Mouse (Mus musculus) cerebellum, adult 8-10 months (tissue): Measurements from ENCODE around the gene Atg7.

Experiments used
- DNase-seq: peaks from one replicate; pipeline ENCODE4 v3.0.0; 2022

Gene Atg7

GRCm38 (mm10) chr6:114860677-114861568, 218.0 kb downstream of the Atg7 start:
- DNase-seq = no peak

- DNase-seq = peak; percentile 61
Observed at GRCm38 (mm10) chr6:114861591-114861990, 218.7 kb downstream of the Atg7 start.

- no peak for DNase-seq
Observed at GRCm38 (mm10) chr6:114862046-114862445, 219.1 kb downstream of the Atg7 start.

- no peak for DNase-seq
Observed at GRCm38 (mm10) chr6:114863501-114863900, 220.6 kb downstream of the Atg7 start.

- no peak for DNase-seq
Observed at GRCm38 (mm10) chr6:114864421-114864820, 221.5 kb downstream of the Atg7 start.

GRCm38 (mm10) chr6:114866078-114866477, 223.2 kb downstream of the Atg7 start:
- DNase-seq = no peak

GRCm38 (mm10) chr6:114866619-114867018, 223.7 kb downstream of the Atg7 start:
- no peak for DNase-seq

GRCm38 (mm10) chr6:114868656-114869055, 225.8 kb downstream of the Atg7 start:
- DNase-seq = no peak

- DNase-seq = no peak
Observed at GRCm38 (mm10) chr6:114869501-114870076, 226.7 kb downstream of the Atg7 start.

GRCm38 (mm10) chr6:114871010-114871660, 228.2 kb downstream of the Atg7 start:
- DNase-seq = no peak

- DNase-seq = no peak
Observed at GRCm38 (mm10) chr6:114873808-114874137, 230.9 kb downstream of the Atg7 start.

GRCm38 (mm10) chr6:114874138-114874928, 231.4 kb downstream of the Atg7 start:
- no peak for DNase-seq

GRCm38 (mm10) chr6:114875018-114875558, 232.2 kb downstream of the Atg7 start:
- peak; percentile 85 for DNase-seq

- no peak for DNase-seq
Observed at GRCm38 (mm10) chr6:114876033-114876432, 233.1 kb downstream of the Atg7 start.

GRCm38 (mm10) chr6:114876546-114876945, 233.6 kb downstream of the Atg7 start:
- DNase-seq = no peak

- no peak for DNase-seq
Observed at GRCm38 (mm10) chr6:114878841-114879520, 236.1 kb downstream of the Atg7 start.

- no peak for DNase-seq
Observed at GRCm38 (mm10) chr6:114880798-114881197, 237.9 kb downstream of the Atg7 start.

GRCm38 (mm10) chr6:114882212-114882611, 239.3 kb downstream of the Atg7 start:
- no peak for DNase-seq

GRCm38 (mm10) chr6:114882675-114883074, 239.8 kb downstream of the Atg7 start:
- DNase-seq = no peak

- DNase-seq = no peak
Observed at GRCm38 (mm10) chr6:114883261-114883740, 240.4 kb downstream of the Atg7 start.

- no peak for DNase-seq
Observed at GRCm38 (mm10) chr6:114885129-114885528, 242.2 kb downstream of the Atg7 start.

GRCm38 (mm10) chr6:114886012-114886411, 243.1 kb downstream of the Atg7 start:
- DNase-seq = no peak
